Comparison of ENCODE assay signal across 20 mouse cellular contexts in the genomic region with DNA sequence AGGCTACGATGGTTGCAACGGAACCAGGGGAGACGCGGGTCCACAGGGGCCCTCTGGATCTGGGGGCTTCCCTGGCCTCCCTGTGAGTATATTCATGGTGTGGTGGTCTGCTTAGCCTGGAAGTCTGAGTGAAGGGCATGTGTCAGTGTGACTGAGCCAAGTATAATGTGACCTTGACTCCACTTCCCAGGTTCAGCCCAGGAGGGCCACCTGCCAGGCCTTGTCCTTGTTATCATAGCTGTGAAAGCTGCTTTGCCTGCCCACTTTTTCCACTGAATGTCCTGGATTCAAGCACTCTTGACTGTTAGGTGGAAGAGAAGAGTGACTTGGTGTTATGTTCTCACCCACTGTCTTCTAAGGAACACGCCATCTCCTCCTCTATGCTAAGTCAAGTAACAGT.
A peak's percentile ranks its signal among the peaks of the same experiment; 100 is the strongest.
DNase-seq lines count a peak whose midpoint lies in the region; ATAC-seq and TF ChIP-seq lines count a peak whose summit lies in the region.
"Had no signal": no experiment of that assay in that cellular context is flagged by ENCODE, and none has a peak within 500 bp of the region (broad histone marks: within the 10 kb centered on the region; RNA-seq: fewer than 3 reads in every experiment).

No protein-coding gene starts in this region.

- peaks cover 17% of the 10 kb centered on the region for H3K4me1 ChIP-seq in heart, adult 2 months (ENCODE audit: control insufficient read depth, insufficient read depth, low read length)
- H3K4me1 ChIP-seq in heart, embryonic 12.5 days (replicated peaks), result peaks cover 44% of the 10 kb centered on the region
- peaks cover 11% of the 10 kb centered on the region for H3K4me1 ChIP-seq in embryonic fibroblast, embryonic 13.5 days (ENCODE audit: control insufficient read depth, insufficient read depth, low read length)
- H3K4me1 ChIP-seq in intestine, embryonic 14.5 days (replicated peaks; ENCODE audit: control insufficient read depth, insufficient read depth, low read length), result peaks cover 24% of the 10 kb centered on the region; the same call in 1 of the 2 replicates
- H3K4me1 ChIP-seq: liver, embryonic 12.5 days had no signal

- H3K27ac ChIP-seq in heart, adult 2 months, result peak overlapping the region; percentile 40
- no peak overlapping the region for H3K27ac ChIP-seq in heart, embryonic 12.5 days (ENCODE audit: poor library complexity, severe bottlenecking)
- H3K27ac ChIP-seq in embryonic fibroblast, embryonic 13.5 days (ENCODE audit: insufficient read depth, low read length), result peak overlapping the region; percentile 55; the same call in 1 of the 2 replicates
- H3K27ac ChIP-seq in intestine, embryonic 14.5 days (ENCODE audit: low read depth), result peak overlapping the region; percentile 83
- H3K27ac ChIP-seq: left cerebral cortex, adult 2 months; liver, embryonic 12.5 days had no signal

- H3K4me2 ChIP-seq in heart, embryonic 12.5 days, result no peak overlapping the region
- no peak overlapping the region for H3K4me2 ChIP-seq in intestine, embryonic 14.5 days (ENCODE audit: low read length)
- H3K4me2 ChIP-seq: liver, embryonic 12.5 days had no signal

- TF ChIP-seq CTCF in heart, adult 2 months (IDR thresholded peaks at IDR 0.05), result no peak
- TF ChIP-seq CTCF in embryonic fibroblast, embryonic 13.5 days (IDR thresholded peaks at IDR 0.05; ENCODE audit: borderline replicate concordance, insufficient read depth, low read length), result no peak

- H3K4me3 ChIP-seq in heart, adult 2 months, result no peak overlapping the region
- H3K4me3 ChIP-seq in heart, embryonic 12.5 days, result no peak overlapping the region
- no peak overlapping the region for H3K4me3 ChIP-seq in embryonic fibroblast, embryonic 13.5 days (ENCODE audit: insufficient read depth, low read length)
- H3K4me3 ChIP-seq in intestine, embryonic 14.5 days (ENCODE audit: low read depth, low read length), result no peak overlapping the region
- H3K4me3 ChIP-seq: hindbrain, embryonic 10.5 days; left cerebral cortex, adult 2 months; liver, embryonic 12.5 days had no signal

- H3K9ac ChIP-seq in heart, adult 2 months (ENCODE audit: low read depth, low read length), result no peak overlapping the region
- H3K9ac ChIP-seq in heart, embryonic 12.5 days, result no peak overlapping the region
- H3K9ac ChIP-seq in intestine, embryonic 14.5 days (ENCODE audit: low read length), result no peak overlapping the region
- H3K9ac ChIP-seq: liver, embryonic 12.5 days had no signal

- no peak for ATAC-seq in heart, embryonic 12.5 days (ENCODE audit: insufficient number of reproducible peaks, low FRiP score)
- no peak for ATAC-seq in intestine, embryonic 14.5 days (replicated peaks; ENCODE audit: low FRiP score, low TSS enrichment, low read depth)
- ATAC-seq: liver, embryonic 12.5 days had no signal

- no peaks in the 10 kb centered on the region for H3K27me3 ChIP-seq in heart, adult 2 months (ENCODE audit: control insufficient read depth, insufficient read depth, low read length)
- no peaks in the 10 kb centered on the region for H3K27me3 ChIP-seq in heart, embryonic 12.5 days (replicated peaks)
- no peaks in the 10 kb centered on the region for H3K27me3 ChIP-seq in intestine, embryonic 14.5 days (replicated peaks; ENCODE audit: control insufficient read depth, insufficient read depth, low read length)
- H3K27me3 ChIP-seq: liver, embryonic 12.5 days had no signal

- TF ChIP-seq EP300 in heart, adult 2 months (IDR thresholded peaks at IDR 0.05; ENCODE audit: insufficient read depth, low read depth, low read length), result no peak

- TF ChIP-seq POLR2A in heart, adult 2 months (IDR thresholded peaks at IDR 0.05; ENCODE audit: insufficient read depth, low read depth, low read length), result no peak
- TF ChIP-seq POLR2A in embryonic fibroblast, embryonic 13.5 days (IDR thresholded peaks at IDR 0.05; ENCODE audit: low read depth, low read length), result no peak

- peaks cover 29% of the 10 kb centered on the region for H3K36me3 ChIP-seq in heart, adult 2 months (ENCODE audit: control insufficient read depth, insufficient read depth, low read length)
- H3K36me3 ChIP-seq in heart, embryonic 12.5 days, result peaks cover 38% of the 10 kb centered on the region
- peaks cover 12% of the 10 kb centered on the region; the same call in 1 of the 2 replicates for H3K36me3 ChIP-seq in intestine, embryonic 14.5 days (ENCODE audit: control insufficient read depth, insufficient read depth, low read length)
- H3K36me3 ChIP-seq: liver, embryonic 12.5 days had no signal

- 86% methylated on average over 5 of the region's 5 CpGs for WGBS in heart, adult 2 months
- 89% methylated on average over 5 of the region's 5 CpGs for WGBS in heart, embryonic 12.5 days
- WGBS in intestine, embryonic 14.5 days, result 96% methylated on average over 5 of the region's 5 CpGs

- intact Hi-C loops in heart, adult 2 months (cut with DNase I), result no loop called here

- peak in 1 of 2 experiments; percentile 62 for DNase-seq in heart, adult 2 months
- peak; percentile 24 for DNase-seq in kidney, postnatal 10 days
- DNase-seq in kidney, adult 18-20 months, result no peak
- no peak for DNase-seq in intestine, embryonic 14.5 days (ENCODE audit: low spot score)
- DNase-seq in spleen, adult 12 weeks (ENCODE audit: low spot score), result no peak
- DNase-seq in urinary bladder, postnatal 14 days (ENCODE audit: low spot score), result no peak
- DNase-seq: adrenal gland, postnatal 36 days; B cell, adult 2 months; cerebellum, adult 18-20 months; cerebellum, postnatal 25 days; embryo, embryonic 11 days; kidney, postnatal 25 days; left cerebral cortex, postnatal 4 days; lung, postnatal 14 days; right cerebral cortex, postnatal 14 days had no signal

- H3K79me2 ChIP-seq in heart, adult 2 months (replicated peaks; ENCODE audit: control insufficient read depth, insufficient read depth, low read length), result no peaks in the 10 kb centered on the region

- no peaks in the 10 kb centered on the region for H3K9me3 ChIP-seq in heart, embryonic 12.5 days (replicated peaks)
- no peaks in the 10 kb centered on the region for H3K9me3 ChIP-seq in intestine, embryonic 14.5 days (ENCODE audit: control insufficient read depth, low read length)
- H3K9me3 ChIP-seq: hindbrain, embryonic 10.5 days; liver, embryonic 12.5 days had no signal
